Mouse (Mus musculus) neural tube, embryonic 10.5 days (tissue): ENCODE data around the gene Zhx3.

Source experiments
- DNase-seq: peaks from one replicate; pipeline ENCODE4 v3.0.0-alpha.2; 2017; ENCODE audit warnings: low spot score; ENCODE audit errors: extremely low spot score

The Zhx3 gene

DNA sequence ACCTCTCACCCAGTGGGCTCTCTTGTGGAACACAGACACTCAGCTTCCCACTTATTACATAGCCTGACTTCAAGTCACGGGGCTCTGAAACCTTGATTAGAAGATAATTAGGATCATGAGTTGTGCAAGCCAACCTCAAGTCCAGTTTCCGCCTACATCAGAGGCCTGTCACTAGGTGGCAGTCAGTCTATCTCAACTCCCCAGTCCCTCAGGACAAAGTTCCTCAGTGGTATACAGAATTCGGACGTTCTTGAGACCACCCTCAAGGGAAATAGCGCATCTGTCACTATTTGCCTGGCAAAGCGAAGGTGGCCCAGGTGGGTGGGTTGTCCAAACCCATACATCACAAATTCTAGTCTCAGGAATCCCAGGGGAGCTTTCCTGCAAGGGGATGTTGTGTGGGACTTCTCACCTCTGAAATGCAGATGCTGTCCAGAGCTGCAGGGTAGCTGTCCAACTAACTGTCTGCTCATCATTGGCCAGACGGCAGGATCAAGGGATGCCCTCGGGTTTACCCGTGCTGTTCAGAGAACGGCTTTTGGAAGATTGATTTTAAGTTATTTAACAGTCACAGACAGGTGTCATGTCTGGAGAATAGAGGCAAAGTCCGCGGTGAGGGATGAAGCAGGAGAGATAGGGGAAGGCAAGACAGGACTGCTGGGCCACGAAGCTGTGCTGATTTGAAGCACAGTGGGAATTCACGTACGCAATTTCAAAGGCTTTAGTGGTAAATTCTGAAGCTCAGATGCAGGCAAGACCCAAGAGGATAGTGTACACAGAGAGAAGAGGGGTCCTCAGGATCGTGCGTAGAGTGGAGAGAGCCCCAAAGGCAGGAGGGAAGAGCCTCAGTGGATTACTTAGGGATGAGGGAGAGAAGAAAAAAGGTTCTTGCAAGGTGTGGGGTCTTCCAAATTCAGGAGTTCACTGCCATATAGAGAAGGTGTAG lies 142.7 kb downstream of the Zhx3 start:
- no peak for DNase-seq

- no peak for DNase-seq
Measured at GRCm38 (mm10) chr2:160729436-160729835, 143.4 kb downstream of the Zhx3 start.

DNA sequence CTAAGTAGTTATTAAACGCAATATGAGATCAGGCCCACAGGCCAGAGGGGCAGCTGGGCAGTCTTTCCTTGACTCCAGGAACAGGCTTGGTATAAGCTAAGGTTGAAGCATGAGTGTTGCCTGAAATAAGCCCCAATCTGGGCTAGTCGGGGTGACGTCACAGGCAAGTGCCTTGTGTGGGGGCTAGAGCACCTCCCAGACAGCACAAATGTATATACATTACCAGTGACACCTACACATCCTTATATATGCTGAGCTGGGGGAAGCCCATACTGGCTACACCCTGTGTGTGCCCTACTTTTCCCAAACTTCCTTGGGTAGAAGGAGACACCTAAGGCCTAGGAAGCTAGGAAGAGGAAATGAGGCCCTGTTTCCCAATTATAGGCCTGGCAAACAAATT lies 143.8 kb downstream of the Zhx3 start:
- DNase-seq, result no peak

DNA sequence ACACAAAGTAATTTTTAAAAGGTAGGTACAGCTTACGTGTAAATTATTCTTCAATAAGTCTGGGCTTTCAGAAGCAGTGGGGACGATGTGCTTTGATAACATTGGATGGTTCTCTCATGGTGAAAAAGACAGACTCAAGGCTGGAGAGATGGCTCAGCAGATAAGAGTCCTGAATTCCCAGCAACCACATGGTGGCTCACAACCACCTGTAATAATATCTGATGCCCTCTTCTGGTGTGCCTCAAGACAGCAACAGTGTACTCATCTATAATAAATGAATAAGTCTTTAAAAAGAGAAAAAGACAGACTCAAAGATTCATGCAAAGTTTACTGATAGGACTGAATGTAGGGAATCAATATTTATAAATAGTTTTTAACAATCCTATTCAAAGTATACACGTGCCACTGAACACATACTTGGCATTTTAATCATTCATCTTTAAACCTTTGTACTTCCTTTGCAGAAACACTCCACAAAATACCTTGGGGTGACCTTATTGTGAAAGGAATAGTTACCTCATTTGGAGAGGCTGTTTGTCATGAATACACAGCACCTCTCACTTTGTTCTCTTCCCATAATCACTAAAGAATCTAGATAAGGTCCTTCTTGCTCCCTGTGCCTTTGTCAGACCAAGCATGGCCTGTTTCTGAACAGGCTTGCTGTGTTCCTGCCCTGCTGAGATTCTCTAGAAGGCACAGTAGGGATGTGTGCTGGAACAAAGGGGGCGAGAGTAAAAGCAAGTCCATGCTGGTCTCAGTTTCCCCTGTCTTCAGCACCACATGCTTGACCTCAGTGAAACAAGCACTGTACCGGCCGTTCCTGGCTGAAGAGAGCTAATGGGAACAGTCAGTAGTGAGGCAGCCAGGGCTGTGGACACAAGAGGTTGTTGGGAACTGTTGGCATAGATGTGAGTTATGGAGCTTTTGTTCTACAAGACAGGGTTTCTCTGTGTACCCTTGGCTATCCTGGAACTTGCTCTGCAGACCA lies 146.6 kb downstream of the Zhx3 start:
- DNase-seq, result no peak

- DNase-seq, result no peak
Measured at GRCm38 (mm10) chr2:160724536-160724935, 148.3 kb downstream of the Zhx3 start.

DNA sequence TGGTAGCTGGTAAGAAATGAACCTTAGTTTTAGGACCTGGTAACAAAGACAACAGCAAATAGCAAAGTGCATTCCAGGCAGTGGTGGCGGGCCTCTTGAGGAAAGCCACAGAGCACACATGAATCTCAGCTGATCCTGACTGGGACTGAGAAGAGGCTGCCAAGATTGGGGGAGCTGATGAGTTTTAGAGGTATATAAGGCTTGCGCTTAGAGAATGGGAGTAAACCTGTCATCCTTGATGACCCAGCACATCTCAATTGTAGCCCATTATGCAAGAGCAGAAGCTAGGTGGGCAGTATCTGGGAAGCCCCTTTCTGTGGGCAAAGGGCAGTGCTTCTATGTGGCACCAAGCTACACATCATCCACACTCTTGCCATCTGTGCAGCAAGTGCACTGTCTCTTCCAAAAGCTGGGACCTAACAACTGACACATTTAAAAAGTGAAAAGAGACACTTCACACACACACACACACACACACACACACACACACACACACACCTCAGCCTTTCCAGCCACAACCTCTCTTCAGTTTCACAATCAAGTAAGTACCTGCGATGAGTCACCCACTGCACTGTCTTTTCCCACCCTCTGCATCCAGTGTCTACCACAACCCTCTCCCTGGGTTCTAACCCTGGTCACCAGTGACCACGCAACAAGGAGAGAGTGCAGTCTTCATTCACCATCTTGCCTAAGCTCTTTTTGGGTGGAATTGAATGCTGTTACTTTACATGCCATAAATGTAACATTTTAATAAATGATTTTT lies 149.0 kb downstream of the Zhx3 start:
- no peak for DNase-seq

DNA sequence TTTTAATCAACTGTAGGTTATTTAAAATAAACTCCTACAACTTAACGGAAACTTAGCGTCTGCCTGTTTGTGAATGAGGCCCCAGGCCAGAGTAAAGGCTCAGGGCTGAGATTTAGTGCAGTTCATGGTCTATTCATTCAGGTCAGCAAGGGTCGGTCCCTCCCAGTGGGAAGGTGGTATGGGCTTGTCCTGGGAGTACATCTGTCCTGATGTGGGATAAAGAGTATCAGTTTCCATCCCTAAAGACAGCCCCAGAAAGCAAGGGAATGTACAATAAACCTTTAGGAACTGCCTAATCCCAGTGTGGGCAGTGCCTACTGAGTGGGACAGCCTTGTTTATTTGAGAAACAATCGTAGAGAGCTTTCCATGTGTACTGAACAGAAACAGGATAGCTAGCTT lies 150.1 kb downstream of the Zhx3 start:
- no peak for DNase-seq

GRCm38 (mm10) chr2:160718811-160719210 lies 154.0 kb downstream of the Zhx3 start:
- no peak for DNase-seq

- no peak for DNase-seq
Measured at GRCm38 (mm10) chr2:160717269-160717668, 155.5 kb downstream of the Zhx3 start.

- DNase-seq, result no peak
Measured at GRCm38 (mm10) chr2:160715463-160716030, 157.3 kb downstream of the Zhx3 start.

DNA sequence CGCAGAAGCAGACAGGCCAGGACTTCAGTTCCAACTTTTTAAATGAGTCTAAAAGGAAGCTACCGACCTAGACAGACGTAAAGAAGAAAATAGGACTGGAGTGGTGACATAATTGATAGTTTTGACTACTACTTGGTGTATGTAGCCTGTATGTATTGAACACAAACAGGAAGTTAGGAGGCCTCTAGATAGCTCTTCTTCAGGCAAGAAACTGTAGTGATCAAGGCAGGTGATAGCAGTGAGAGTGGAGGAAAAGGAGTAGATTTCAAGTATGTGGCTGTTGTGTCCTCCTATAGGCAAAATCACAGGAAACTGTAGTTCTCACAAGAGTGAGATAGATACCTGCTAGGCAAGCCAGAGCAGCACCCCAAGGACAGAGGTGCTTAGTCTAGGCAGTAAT lies 165.1 kb downstream of the Zhx3 start:
- no peak for DNase-seq

DNA sequence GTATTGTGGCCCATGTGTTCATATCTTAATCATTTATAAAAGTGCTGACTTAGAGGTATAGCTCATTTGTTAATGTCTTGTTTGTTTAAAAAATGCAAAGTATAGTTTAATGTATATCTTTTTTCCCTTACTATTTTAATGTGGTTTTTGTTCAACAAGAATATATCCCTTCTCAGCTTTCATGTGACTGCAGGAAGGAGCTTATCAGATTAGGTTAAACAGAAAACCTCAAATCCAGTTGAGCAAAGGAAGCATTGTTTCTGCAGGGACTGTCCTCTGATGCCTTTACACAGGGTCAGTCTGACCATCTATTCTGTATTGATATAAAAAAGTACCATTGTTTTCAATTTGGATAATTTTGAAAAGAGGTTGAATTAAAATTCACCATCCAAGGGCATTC lies 170.0 kb downstream of the Zhx3 start:
- DNase-seq, result no peak

DNA sequence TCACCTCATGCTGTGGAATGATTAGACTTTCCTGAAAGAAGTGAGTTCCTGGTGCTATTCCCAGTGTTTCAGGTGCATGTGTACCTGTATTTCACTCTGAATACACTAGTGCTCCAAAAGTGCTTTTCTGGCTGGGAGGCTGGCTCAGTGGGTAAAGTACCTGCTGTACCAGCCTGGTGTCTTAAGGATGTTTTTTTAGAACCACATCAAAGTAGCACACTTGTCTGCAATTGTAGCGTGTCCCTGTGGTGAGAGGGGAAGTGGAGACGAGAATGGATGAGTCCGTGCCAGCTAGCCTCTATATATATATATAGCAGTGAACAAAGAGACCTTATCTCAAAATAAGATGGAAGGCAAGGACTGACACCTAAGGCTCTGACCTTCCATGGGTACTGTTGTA lies 171.2 kb downstream of the Zhx3 start:
- no peak for DNase-seq

DNA sequence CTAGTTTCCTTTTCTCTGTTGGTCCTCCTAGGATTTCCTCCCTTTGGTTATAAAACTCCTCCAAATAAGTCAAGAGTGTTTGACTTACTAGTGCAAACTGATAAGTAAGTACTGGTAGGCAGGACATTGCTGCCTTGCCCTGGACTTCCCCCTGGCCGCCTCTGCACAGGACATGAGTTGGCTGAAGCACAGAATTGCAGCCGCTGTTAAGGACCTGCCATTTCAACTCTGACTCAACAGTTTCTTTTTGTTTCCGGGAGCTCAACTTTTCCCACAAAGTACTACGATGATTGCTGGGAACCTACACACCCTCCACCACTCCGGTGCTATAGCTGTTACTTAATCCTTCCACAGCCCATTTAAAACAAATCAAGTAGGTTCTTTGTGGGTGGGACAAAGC lies 172.5 kb downstream of the Zhx3 start:
- DNase-seq, result no peak
